Mouse (Mus musculus) forebrain, embryonic 10.5 days (tissue): ENCODE data around the gene Hmcn1. TPM values are rescaled to one million over a fixed set of nuclear protein-coding genes. Genes with fewer than 3 reads are reported as not detected.

ENCODE experiments used
- polyA plus RNA-seq: library from polyadenylated mRNA; unstranded; fragments of >200 nt; fragmentation: Nextera tagmentation; extraction: Ambion mirVana; gene quantifications from 2 replicates; pipeline ENCODE4 v1.2.1, GENCODE M21; 2016

Gene Hmcn1
- polyA plus RNA-seq, 1 experiment from 2014 or later = 9.1 TPM

Other genes with a start within 250 kb of the Hmcn1 start
- 0.27 and 0.41 TPM in 2 replicates for gene Gm47985, start 189.1 kb upstream of the Hmcn1 start, polyA plus RNA-seq
- gene Gm8947, start 198.9 kb upstream of the Hmcn1 start, polyA plus RNA-seq = 0.14 and 0.42 TPM in 2 replicates
- not detected in 2 replicates for gene Gm47995, start 205.0 kb upstream of the Hmcn1 start, polyA plus RNA-seq
- gene 3110040M04Rik, start 210.7 kb upstream of the Hmcn1 start, polyA plus RNA-seq = not detected in 2 replicates
- gene Gm47996, start 216.7 kb upstream of the Hmcn1 start, polyA plus RNA-seq = not detected in 2 replicates